Mouse (Mus musculus) embryonic facial prominence, embryonic 11.5 days (tissue): ENCODE results near the gene Mamdc4. TPM values are rescaled to one million over a fixed set of nuclear protein-coding genes. Genes with fewer than 3 reads are reported as not detected.

Source experiments
- ATAC-seq: fragments of 200-750 bp; cut with Nextera tagmentation; replicated peaks from 2 replicates; pipeline ENCODE4 v1.8.0; 2017; ENCODE audit warnings: low read depth; ENCODE audit not compliant: insufficient number of reproducible peaks, low FRiP score, low TSS enrichment
- DNase-seq: peaks from one replicate; pipeline ENCODE4 v3.0.0-alpha.2; 2015; ENCODE audit warnings: low spot score
- H3K27ac ChIP-seq: fragments of 300-500 bp; sonication (generic); replicated peaks from 2 replicates; pipeline ENCODE4 v1.5.1; 2014; ENCODE audit warnings: mild to moderate bottlenecking, low read depth, low read length, control low read depth
- H3K27me3 ChIP-seq: fragments of 300-500 bp; sonication (generic); 2 replicates; pipeline ENCODE4 v1.6.1; 2014; ENCODE audit warnings: mild to moderate bottlenecking, low read length, moderate library complexity, mixed read lengths; ENCODE audit not compliant: control insufficient read depth, insufficient read depth
- H3K36me3 ChIP-seq: fragments of 300-500 bp; sonication (generic); replicated peaks from 2 replicates; pipeline ENCODE4 v1.6.1; 2014; ENCODE audit warnings: low read depth, mild to moderate bottlenecking, low read length, moderate library complexity, mixed read lengths; ENCODE audit not compliant: control insufficient read depth, insufficient read depth
- H3K4me1 ChIP-seq: fragments of 300-500 bp; sonication (generic); 2 replicates; pipeline ENCODE4 v1.6.1; 2014; ENCODE audit warnings: low read length, mixed read lengths; ENCODE audit not compliant: control insufficient read depth, insufficient read depth
- H3K4me2 ChIP-seq: fragments of 300-500 bp; sonication (generic); 2 replicates; pipeline ENCODE4 v1.6.1; 2014; ENCODE audit warnings: low read depth, mild to moderate bottlenecking, control low read depth, low read length, moderate library complexity
- H3K4me3 ChIP-seq: fragments of 300-500 bp; sonication (generic); 2 replicates; pipeline ENCODE4 v1.5.1; 2014; ENCODE audit warnings: low read depth, low read length, control low read depth
- H3K9ac ChIP-seq: fragments of 300-500 bp; sonication (generic); replicated peaks from 2 replicates; pipeline ENCODE4 v1.6.1; 2014; ENCODE audit warnings: mild to moderate bottlenecking, control low read depth, low read length
- H3K9me3 ChIP-seq: fragments of 300-500 bp; sonication (generic); replicated peaks from 2 replicates; pipeline ENCODE4 v1.6.1; 2016; ENCODE audit warnings: mild to moderate bottlenecking, low read length, inconsistent platforms, mixed read lengths; ENCODE audit not compliant: control insufficient read depth
- WGBS: fragments of 180-500 bp; shearing (Covaris S2); extraction: QIAGEN DNeasy Blood & Tissue Kit; methylation state at CpG from one replicate; pipeline ENCODE4 v1.1.7; 2014; 5-methylcytosine and 5-hydroxymethylcytosine counted together
- polyA plus RNA-seq: library from polyadenylated mRNA; unstranded; fragments of >200 nt; fragmentation: Nextera tagmentation; extraction: Ambion mirVana; gene quantifications from 2 replicates; pipeline ENCODE4 v1.2.1, GENCODE M21; 2014

Gene Mamdc4
- polyA plus RNA-seq, 1 experiment from 2014 or later, result 1.2 TPM

- DNase-seq (peak; percentile 82), ATAC-seq (peak; percentile 64)
- WGBS, result 3% methylated on average over 19 of the region's 19 CpGs
- H3K27me3 ChIP-seq, result peaks cover 49% of the 10 kb centered on the region
- H3K4me1 ChIP-seq, result peaks cover 5% of the 10 kb centered on the region; the same call in 1 of the 2 replicates
- H3K4me2 ChIP-seq, result peak within 1 kb of the TSS; percentile 64
- peak within 1 kb of the TSS; percentile 24 for H3K4me3 ChIP-seq
- no peaks in the 10 kb centered on the region for H3K9me3 ChIP-seq
- peaks cover 5% of the 10 kb centered on the region for H3K36me3 ChIP-seq
- no peak within 1 kb of the TSS for H3K27ac ChIP-seq
- peak within 1 kb of the TSS; percentile 28 for H3K9ac ChIP-seq
Measured at GRCm38 (mm10) chr2:25581294-25581864, 6.7 kb upstream of the Mamdc4 start, which contains the start of gene Ajm1. TSS of gene Ajm1 (minus strand) at chr2:25581757.

- no peaks in the 10 kb centered on the region for H3K9me3 ChIP-seq
- H3K27me3 ChIP-seq, result peaks cover 56% of the 10 kb centered on the region
- H3K4me2 ChIP-seq, result no peak overlapping the region
- no peak overlapping the region for H3K27ac ChIP-seq
- DNase-seq, result no peak
- H3K4me1 ChIP-seq, result peaks cover 5% of the 10 kb centered on the region
- peaks cover 5% of the 10 kb centered on the region for H3K36me3 ChIP-seq
- 54% methylated on average over 6 of the region's 6 CpGs for WGBS
- ATAC-seq, result no peak
- H3K4me3 ChIP-seq, result no peak overlapping the region
- H3K9ac ChIP-seq, result no peak overlapping the region
Measured at GRCm38 (mm10) chr2:25580621-25581101, 6.0 kb upstream of the Mamdc4 start.

- Histone ChIP-seq H3K27ac (no peak overlapping the region), H3K4me3 (peak overlapping the region; percentile 14; the same call in 1 of the 2 replicates), H3K27me3 (peaks cover 57% of the 10 kb centered on the region), H3K36me3 (peaks cover 5% of the 10 kb centered on the region), H3K9me3 (no peaks in the 10 kb centered on the region), H3K9ac (no peak overlapping the region), H3K4me2 (no peak overlapping the region), H3K4me1 (peaks cover 5% of the 10 kb centered on the region)
- WGBS, result 4% methylated on average over 27 of the region's 27 CpGs
- DNase-seq (peak; percentile 75), ATAC-seq (no peak)
Measured at GRCm38 (mm10) chr2:25579737-25580460, 5.3 kb upstream of the Mamdc4 start.

- Histone ChIP-seq H3K36me3 (no peaks in the 10 kb centered on the region), H3K4me3 (peak overlapping the region; percentile 14; the same call in 1 of the 2 replicates), H3K27ac (no peak overlapping the region), H3K9ac (peak overlapping the region; percentile 2; the same call in 1 of the 2 replicates), H3K4me1 (peaks cover 5% of the 10 kb centered on the region), H3K4me2 (peak overlapping the region; percentile 30), H3K27me3 (peaks cover 57% of the 10 kb centered on the region), H3K9me3 (no peaks in the 10 kb centered on the region)
- no peak for DNase-seq
- WGBS, result 6% methylated on average over 77 of the region's 77 CpGs
- no peak for ATAC-seq
Measured at GRCm38 (mm10) chr2:25578796-25579736, 4.4 kb upstream of the Mamdc4 start.

GRCm38 (mm10) chr2:25577951-25578795, 3.5 kb upstream of the Mamdc4 start:
- H3K36me3 ChIP-seq, result no peaks in the 10 kb centered on the region
- no peak for ATAC-seq
- peak overlapping the region; percentile 37 for H3K4me2 ChIP-seq
- H3K4me1 ChIP-seq, result peaks cover 5% of the 10 kb centered on the region
- H3K9me3 ChIP-seq, result no peaks in the 10 kb centered on the region
- no peak overlapping the region; the same call in 1 of the 2 replicates for H3K9ac ChIP-seq
- WGBS, result 4% methylated on average over 73 of the region's 75 CpGs
- H3K27ac ChIP-seq, result no peak overlapping the region
- H3K27me3 ChIP-seq, result peaks cover 57% of the 10 kb centered on the region
- H3K4me3 ChIP-seq, result peak overlapping the region; percentile 22
- DNase-seq, result peak; percentile 32

- DNase-seq, result no peak
- peak overlapping the region; percentile 28 for H3K9ac ChIP-seq
- no peak overlapping the region for H3K27ac ChIP-seq
- H3K36me3 ChIP-seq, result no peaks in the 10 kb centered on the region
- WGBS, result 12% methylated on average over 92 of the region's 92 CpGs
- H3K9me3 ChIP-seq, result no peaks in the 10 kb centered on the region
- H3K4me2 ChIP-seq, result peak overlapping the region; percentile 37
- peaks cover 5% of the 10 kb centered on the region for H3K4me1 ChIP-seq
- H3K27me3 ChIP-seq, result peaks cover 57% of the 10 kb centered on the region
- ATAC-seq, result no peak
- H3K4me3 ChIP-seq, result peak overlapping the region; percentile 22
Measured at GRCm38 (mm10) chr2:25576965-25577891, 2.6 kb upstream of the Mamdc4 start.
